Mouse (Mus musculus) spleen, adult 18-20 months (tissue): ENCODE measurements at regions not wholly inside any gene's neighbourhood (a gene's known extent, or its start where the extent isn't known, plus 50 kb on each side); places are given as distances from the start of the nearest gene placed in this dataset.

ENCODE experiments used
- DNase-seq, 2 experiments: peaks; one replicate each; pipeline ENCODE4 v3.0.0; 2022; ENCODE audit warnings: mixed read lengths in 2 of 2

- no peak for DNase-seq
Measured at GRCm38 (mm10) chr17:85932360-85933132, 212.4 kb downstream of the Srbd1 start.

GRCm38 (mm10) chr17:85931955-85932354 is 213.0 kb downstream of the Srbd1 start:
- no peak for DNase-seq

DNA sequence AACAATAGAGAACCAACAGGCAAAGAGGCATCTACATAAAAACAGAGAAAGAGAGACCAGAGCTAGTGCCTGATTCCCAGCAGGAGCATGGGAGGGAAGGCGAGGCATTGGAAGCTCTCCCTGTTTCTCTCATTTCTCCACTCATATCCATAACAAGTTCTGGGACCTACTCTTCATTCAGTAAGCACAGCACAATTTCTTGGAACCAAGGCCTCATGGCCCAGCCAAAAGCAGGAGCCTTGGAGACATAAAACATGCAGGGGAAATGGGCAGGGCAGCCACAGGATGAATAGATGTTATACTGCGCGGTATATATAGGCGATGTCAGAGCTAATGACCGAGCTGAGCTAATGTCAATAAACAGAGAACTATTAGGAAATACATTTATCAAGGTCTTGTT is 214.2 kb downstream of the Srbd1 start:
- DNase-seq: no peak

- DNase-seq: no peak
Measured at GRCm38 (mm10) chr17:85930331-85930730, 214.6 kb downstream of the Srbd1 start.

GRCm38 (mm10) chr17:85929699-85930286 is 215.2 kb downstream of the Srbd1 start:
- DNase-seq: no peak

GRCm38 (mm10) chr17:85928543-85928942 is 216.4 kb downstream of the Srbd1 start:
- DNase-seq: no peak

DNA sequence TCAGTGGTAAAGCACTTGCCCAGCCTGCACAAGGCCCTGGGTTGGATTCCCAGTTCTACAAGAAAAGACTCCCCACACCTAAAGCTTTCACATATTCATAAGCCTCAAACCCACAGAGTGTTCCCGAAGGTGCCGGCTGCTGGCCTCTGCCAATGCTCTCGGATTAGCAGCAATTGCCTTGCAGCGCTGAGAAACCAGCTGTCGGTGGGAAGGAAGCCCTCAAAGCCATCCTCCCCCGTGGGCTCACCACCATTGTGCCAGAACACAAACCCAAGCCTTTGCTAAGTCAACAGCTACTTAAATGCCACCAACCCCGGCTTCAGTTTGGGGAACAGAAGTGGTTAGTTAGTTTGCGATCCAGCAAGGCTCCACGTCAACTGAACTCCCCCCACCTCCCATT is 217.7 kb downstream of the Srbd1 start:
- DNase-seq: no peak

DNA sequence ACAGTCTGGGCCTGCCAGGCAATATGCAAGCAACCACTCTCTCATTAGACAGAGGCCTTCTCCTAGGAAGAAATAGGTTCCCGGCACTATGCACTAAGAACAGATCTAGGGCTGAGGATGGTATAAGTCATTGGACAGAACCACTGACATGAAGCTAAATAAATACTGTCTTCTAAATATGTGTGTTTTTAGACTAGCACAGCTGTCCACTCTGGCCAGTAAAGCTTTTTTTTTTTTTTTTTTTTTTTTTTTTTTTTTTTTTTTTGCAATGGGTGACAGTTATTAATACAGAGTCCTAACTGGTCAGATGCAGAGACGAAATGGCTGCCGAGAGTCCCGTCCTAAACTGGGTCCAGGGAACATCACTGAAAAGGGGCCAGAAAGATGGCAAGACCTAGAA is 218.9 kb downstream of the Srbd1 start:
- DNase-seq: no peak

DNA sequence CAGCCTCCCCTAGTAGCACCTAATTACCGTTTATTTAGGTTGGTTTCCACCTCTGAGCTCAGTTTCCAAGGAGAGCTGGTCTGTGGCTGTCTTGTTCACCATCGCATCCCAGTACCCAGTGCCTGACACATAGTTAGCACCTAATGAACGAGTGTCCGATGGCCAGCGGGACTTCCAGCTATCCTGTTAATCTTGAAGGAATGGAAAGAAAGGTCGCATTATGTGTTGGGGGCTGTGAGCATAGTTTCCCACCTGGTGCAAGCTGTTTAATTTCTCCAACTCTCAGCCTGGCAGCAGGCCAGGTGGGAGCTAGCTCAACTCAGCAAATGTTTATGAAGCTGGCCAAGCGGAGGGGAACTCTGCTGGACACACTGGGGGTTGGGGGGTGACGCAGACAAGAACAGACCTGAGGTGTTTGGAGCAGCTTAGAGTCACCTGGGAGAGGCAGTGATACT is 223.7 kb downstream of the Srbd1 start:
- DNase-seq: no peak

GRCm38 (mm10) chr17:85919868-85920267 is 225.1 kb downstream of the Srbd1 start:
- no peak for DNase-seq

DNA sequence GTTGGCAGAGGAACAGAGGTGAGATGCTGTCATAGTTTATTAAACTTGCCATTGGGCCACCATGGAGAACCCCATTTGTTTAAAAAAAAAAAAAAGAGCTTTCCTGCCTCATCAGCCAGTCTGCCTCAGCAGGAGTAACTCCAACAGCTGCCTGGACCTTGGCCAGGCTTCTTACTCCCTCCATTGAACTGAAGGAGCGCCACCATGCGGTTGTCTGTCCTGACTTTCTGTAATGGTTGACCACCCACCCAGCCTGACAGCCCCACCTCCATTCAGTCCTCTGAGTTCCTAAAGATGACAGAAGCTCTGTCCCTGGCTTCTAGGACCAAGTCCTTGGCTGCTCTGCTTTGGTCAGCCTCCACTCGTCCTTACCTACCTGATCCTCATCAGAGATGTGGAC is 227.8 kb upstream of the Six2 start:
- DNase-seq: no peak

- DNase-seq: no peak
Measured at GRCm38 (mm10) chr17:85914062-85914461, 226.0 kb upstream of the Six2 start.

- DNase-seq: no peak
Measured at GRCm38 (mm10) chr17:85908709-85909108, 220.6 kb upstream of the Six2 start.

- no peak for DNase-seq
Measured at GRCm38 (mm10) chr17:85906597-85907187, 218.6 kb upstream of the Six2 start.

DNA sequence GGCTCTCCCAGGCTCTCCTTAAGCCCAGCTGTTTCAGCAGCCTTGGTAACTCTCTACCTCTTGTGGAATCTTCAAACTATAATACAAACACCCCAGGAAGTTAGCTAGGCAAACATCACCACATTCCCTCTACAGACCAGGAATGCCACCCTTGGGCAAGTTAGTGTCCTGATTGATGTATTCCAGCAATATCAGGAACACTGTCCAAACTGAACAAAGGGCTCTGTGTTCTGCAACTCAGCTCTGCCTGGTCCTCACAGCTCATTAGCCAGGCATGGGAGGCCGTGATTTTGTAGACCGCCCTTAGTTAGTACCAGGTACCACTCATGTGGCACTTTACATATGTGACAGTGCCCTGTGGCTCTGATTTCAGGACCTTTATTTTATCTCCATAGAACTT is 214.5 kb upstream of the Six2 start:
- no peak for DNase-seq

DNA sequence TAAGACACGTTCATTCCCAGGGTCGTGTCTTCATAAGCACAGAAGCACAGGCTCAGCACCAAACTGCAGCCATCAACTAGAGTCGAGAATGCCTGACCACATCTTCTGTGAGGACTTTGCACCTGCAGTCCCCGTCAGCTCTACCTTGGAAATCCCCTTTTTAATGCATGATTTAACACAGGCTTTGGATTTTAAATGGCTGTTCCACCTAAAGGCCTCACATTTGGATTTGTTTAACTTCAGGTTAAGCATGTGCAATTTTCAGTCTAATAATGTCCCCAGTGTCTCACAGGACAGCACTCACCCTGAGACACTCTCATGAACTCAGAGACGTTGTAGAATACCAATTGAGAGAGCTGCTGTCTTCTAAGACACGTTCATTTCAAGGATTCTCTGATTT is 211.0 kb upstream of the Six2 start:
- DNase-seq: no peak

DNA sequence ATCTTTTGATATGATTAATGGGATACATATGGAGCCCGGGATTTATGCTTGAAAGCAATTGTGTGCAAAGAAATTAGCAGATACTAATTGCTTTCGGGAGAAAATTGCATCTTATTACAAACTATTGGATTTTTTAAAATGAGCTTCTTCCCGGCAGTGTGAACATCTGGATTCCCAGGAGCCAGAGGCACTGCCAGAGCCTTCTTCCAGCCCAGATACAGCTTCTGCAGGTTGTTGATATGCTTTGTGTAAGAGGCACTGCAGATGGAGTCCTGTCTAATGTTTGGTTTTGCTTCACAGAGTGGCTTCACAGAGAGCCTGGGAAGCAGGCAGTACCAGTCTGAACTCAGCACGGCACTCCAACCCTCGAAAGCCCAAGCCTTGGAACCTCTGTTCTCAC is 207.9 kb upstream of the Six2 start:
- no peak for DNase-seq

DNA sequence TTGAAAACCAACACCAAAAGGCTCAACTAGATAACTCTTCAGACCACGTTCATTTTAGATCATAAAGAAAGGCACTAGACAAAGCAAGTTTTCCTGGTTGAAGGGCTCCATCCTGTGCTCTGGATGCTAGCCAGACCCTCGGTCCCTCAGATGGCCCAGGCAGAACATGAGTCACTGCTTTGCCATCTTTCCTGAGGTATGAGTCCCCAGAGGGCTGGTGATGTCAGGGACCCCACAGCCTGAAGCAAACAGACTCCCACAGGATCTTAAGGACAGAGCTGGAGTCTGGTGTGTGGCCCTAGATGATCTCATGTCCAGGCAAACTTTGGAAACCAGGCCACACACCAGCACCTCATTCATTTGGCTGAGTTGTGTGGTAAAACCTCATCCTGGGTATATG is 203.2 kb upstream of the Six2 start:
- no peak for DNase-seq

DNA sequence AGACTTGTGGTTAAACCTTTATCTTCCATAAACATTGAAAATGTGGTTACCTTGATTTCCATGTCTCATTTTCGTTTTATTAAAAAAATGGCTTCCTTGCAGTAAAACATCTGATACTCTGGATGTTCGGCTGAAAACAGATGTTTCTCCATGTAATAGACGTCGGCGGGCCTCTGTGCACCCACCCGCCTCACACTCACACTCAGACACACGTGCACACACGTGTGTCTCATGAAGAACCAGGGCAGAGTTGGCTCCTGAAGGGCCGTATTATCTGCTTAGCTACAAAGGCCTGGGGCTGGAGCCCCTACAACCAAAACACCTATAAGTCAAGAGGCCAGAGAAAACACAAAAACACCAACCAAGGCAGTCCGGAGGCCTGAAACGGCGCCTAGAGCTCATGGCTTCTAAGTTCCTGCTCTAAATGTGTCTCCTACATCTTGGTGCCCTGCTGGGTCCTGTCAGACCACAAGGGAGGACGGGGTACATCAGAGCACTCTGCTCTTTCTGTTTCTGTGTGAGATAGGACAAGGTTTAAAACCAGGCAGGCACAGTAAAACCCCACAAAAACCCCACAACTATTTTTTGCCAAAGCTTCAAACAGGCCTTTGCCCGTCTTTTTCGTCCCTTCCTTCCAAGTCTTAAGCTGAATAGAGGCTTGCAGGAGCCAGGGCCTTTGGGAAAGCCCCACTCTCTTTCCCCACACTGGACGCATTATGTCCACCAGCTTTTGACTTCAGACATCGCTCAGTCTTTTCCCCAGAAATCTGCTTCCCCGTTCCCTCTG is 201.9 kb upstream of the Six2 start:
- DNase-seq: no peak

- DNase-seq: no peak
Measured at GRCm38 (mm10) chr17:85888568-85889398, 200.7 kb upstream of the Six2 start.

GRCm38 (mm10) chr17:85886675-85887074 is 198.6 kb upstream of the Six2 start:
- no peak for DNase-seq

DNA sequence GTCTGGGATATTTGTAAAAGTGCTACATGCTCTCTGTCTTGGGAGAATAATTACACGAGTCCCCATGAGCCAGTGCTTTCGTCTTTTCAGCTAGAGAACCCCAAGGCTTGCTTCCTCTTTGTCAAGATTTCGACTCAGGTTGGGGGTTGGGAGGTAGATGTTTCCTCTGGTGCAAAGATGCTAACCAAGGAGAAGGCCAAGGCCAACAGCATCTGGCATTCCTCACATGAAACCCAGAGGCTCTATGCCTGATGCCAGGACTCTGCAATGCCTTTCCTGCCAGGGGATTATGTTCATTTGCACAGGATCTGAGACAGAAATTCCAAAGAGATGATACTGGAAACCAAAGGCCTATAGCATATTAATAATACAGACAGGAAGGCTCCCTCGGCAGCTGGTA is 198.2 kb upstream of the Six2 start:
- DNase-seq: no peak
